Mouse (Mus musculus): ENCODE measurements around the gene Olfm1. TPM values are rescaled to one million over a fixed set of nuclear protein-coding genes. Genes with fewer than 3 reads are reported as not detected.

The Olfm1 gene
- total RNA-seq (2023) = 0.97 to 1.9 TPM (median 1.3 TPM) in 4 replicates

GRCm38 (mm10) chr2:28192821-28193689, at the start of gene Olfm1:
Gene Olfm1, plus strand, starts transcription at chr2:28192992.

Other genes with a start within 250 kb of the Olfm1 start
- not detected in 4 replicates for gene Fcnb, start 108.1 kb upstream of the Olfm1 start, total RNA-seq (2023)

Measured in B cell, adult 62 days (primary cell).